Mouse (Mus musculus) midbrain, embryonic 11.5 days (tissue): ENCODE results near the gene Ank3. TPM values are rescaled to one million over a fixed set of nuclear protein-coding genes. Genes with fewer than 3 reads are reported as not detected.

Experiments
- ATAC-seq: fragments of 200-750 bp; cut with Nextera tagmentation; 2 replicates; pipeline ENCODE4 v1.8.0; 2017; ENCODE audit warnings: moderate TSS enrichment, moderate library complexity; ENCODE audit not compliant: low FRiP score
- DNase-seq: peaks from one replicate; pipeline ENCODE4 v3.0.0; 2015; ENCODE audit warnings: low spot score; ENCODE audit errors: missing footprints
- H3K27ac ChIP-seq: fragments of 300-500 bp; sonication (generic); 2 replicates; pipeline ENCODE4 v1.5.1; 2014; ENCODE audit warnings: low read depth, low read length
- H3K27me3 ChIP-seq: fragments of 300-500 bp; sonication (generic); 2 replicates; pipeline ENCODE4 v1.6.1; 2014; ENCODE audit warnings: mild to moderate bottlenecking, low read length, moderate library complexity, mixed read lengths; ENCODE audit not compliant: control insufficient read depth, insufficient read depth
- H3K36me3 ChIP-seq: fragments of 300-500 bp; sonication (generic); 2 replicates; pipeline ENCODE4 v1.6.1; 2014; ENCODE audit warnings: mild to moderate bottlenecking, low read length, moderate library complexity, mixed read lengths; ENCODE audit not compliant: control insufficient read depth, insufficient read depth
- H3K4me1 ChIP-seq: fragments of 300-500 bp; sonication (generic); 2 replicates; pipeline ENCODE4 v1.6.1; 2014; ENCODE audit warnings: low read length; ENCODE audit not compliant: control insufficient read depth, insufficient read depth
- H3K4me2 ChIP-seq: fragments of 300-500 bp; sonication (generic); 2 replicates; pipeline ENCODE4 v1.6.1; 2014; ENCODE audit warnings: mild to moderate bottlenecking, moderate library complexity
- H3K4me3 ChIP-seq: fragments of 300-500 bp; sonication (generic); 2 replicates; pipeline ENCODE4 v1.5.1; 2014; ENCODE audit warnings: low read depth, low read length
- H3K9ac ChIP-seq: fragments of 300-500 bp; sonication (generic); 2 replicates; pipeline ENCODE4 v1.6.1; 2014; ENCODE audit warnings: low read length
- H3K9me3 ChIP-seq: fragments of 300-500 bp; sonication (generic); 2 replicates; pipeline ENCODE4 v1.6.1; 2016; ENCODE audit warnings: low read length; ENCODE audit not compliant: control insufficient read depth
- WGBS: fragments of 180-500 bp; shearing (Covaris S2); extraction: QIAGEN DNeasy Blood & Tissue Kit; methylation state at CpG from one replicate; pipeline ENCODE4 v1.1.7; 2014; 5-methylcytosine and 5-hydroxymethylcytosine counted together
- polyA plus RNA-seq: library from polyadenylated mRNA; unstranded; fragments of >200 nt; fragmentation: Nextera tagmentation; extraction: Ambion mirVana; gene quantifications from 2 replicates; pipeline ENCODE4 v1.2.1, GENCODE M21; 2014

Gene Ank3
- polyA plus RNA-seq, 1 experiment from 2014 or later, result 58.8 TPM

DNA sequence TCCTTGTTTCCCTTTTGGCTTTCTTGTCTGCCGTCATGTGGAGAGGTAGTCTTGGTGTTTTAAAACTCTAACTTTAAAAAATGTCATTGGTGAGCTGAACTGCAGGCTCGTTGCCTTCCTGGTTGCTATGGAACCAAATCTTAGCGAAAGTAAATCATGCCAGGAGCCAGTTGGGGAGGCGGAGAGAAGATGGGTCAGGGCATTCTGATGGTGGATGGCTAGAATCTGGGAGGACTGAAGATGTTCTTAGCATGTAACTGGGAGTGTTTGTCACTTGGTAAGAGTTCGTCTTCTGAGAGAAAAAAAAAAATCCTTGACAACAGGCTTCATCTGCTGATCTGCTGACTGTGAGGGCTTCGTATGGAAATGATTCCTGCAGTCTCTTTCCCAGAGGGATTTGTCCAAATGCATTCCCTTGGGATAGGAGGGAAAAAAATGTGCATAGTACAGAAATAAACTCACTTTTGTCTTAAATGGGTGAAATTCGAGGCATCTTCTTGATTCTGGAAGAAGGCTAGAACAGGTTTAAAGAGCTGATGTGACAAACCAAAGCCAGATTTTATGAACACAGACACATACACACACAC, 232.3 kb downstream of the Ank3 start:
- Histone ChIP-seq H3K36me3 (no peaks in the 10 kb centered on the region), H3K4me1 (peaks cover 6% of the 10 kb centered on the region; the same call in 1 of the 2 replicates), H3K9me3 (no peaks in the 10 kb centered on the region), H3K27me3 (no peaks in the 10 kb centered on the region), H3K27ac (no peak overlapping the region), H3K4me2 (no peak overlapping the region), H3K9ac (no peak overlapping the region), H3K4me3 (no peak overlapping the region)
- WGBS, result 53% methylated on average over 7 of the region's 7 CpGs
- ATAC-seq (no peak), DNase-seq (no peak)

DNA sequence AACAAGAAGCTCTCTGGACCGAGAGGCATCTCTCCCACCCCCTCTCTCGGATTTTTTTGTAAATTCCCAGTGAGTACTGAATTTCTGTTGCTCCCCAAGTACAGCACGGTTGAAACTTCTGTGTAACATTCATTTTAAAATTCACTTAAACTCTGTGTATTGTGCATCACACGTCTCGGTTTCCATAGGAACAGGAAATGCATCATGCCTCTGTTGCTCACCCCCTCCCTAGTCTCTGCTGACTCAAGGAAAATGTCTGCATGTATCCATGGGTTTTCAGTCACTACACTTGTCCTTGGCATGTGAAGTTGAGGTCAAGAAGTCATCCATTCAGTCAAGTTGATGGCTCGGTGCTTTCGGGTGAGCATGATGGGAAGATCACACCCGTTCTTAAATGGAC, 234.3 kb downstream of the Ank3 start:
- ATAC-seq, result no peak
- WGBS, result 89% methylated on average over 8 of the region's 8 CpGs

DNA sequence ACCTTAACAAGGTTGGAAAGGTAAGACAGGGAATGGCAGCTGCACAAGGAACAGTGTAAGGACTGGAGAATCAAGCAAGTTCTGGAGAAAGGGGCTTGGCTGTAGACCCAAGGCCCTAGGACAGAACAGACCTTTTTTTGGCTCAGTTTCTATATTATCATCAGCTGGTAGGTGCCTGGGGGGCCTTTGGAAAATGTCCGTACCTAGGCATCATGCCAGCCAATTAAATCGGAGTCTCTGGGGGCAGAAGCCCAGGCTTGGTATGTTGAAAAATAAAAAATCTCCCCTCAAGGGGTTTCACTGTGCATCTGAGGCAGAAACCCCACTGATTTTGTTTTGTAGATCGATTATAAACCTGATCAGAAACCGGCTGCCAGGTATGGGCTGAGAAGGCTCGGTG, 236.3 kb downstream of the Ank3 start:
- Histone ChIP-seq H3K27ac (no peak overlapping the region), H3K4me3 (no peak overlapping the region), H3K4me1 (peaks cover 6% of the 10 kb centered on the region; the same call in 1 of the 2 replicates), H3K9me3 (no peaks in the 10 kb centered on the region), H3K36me3 (no peaks in the 10 kb centered on the region), H3K4me2 (no peak overlapping the region), H3K9ac (no peak overlapping the region), H3K27me3 (no peaks in the 10 kb centered on the region)
- ATAC-seq, result no peak
- 88% methylated on average over 5 of the region's 5 CpGs for WGBS
- no peak for DNase-seq

More for the DNA sequence above, 234.3 kb downstream of the Ank3 start:
- Histone ChIP-seq H3K4me2 (no peak overlapping the region), H3K9me3 (no peaks in the 10 kb centered on the region), H3K9ac (no peak overlapping the region), H3K27ac (no peak overlapping the region), H3K4me3 (no peak overlapping the region), H3K36me3 (no peaks in the 10 kb centered on the region), H3K27me3 (no peaks in the 10 kb centered on the region), H3K4me1 (peaks cover 6% of the 10 kb centered on the region; the same call in 1 of the 2 replicates)
- DNase-seq, result no peak

DNA sequence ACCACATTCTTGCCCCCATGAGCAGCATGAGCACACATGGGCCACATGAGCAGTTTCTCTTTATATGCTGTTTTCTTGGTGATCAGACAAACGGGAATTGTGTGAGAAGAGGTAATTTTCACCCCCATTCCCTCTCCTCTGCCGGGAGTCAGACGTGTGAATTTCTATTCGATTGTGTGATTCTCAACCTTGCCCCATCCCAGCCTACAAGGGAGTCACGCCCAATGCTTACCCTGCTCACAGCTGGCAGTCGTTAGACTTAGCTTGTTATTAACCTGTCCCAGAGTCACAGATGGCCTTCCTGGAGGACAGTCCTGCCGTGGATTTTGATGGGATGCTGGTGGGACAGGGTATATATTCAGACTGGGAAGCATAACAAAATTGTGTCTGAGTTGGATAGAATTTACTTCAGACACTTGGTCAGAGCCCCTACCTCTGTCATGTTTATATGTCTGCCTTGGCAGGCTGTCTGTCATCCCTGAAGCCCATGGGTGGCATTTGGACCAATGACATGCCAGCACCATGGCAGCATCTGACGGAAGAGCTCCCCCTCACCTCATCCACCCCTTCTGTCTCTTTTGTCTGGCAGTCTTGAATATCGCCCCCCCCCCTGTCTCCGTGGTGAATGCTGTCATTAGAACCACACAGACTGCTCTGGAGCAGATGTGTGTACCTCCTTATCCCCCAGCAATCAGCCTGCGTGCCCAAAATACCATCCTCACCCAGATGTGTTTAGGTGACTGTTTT, 237.5 kb downstream of the Ank3 start:
- Histone ChIP-seq H3K4me2 (no peak overlapping the region), H3K27ac (no peak overlapping the region), H3K9me3 (no peaks in the 10 kb centered on the region), H3K36me3 (no peaks in the 10 kb centered on the region), H3K4me1 (peaks cover 3% of the 10 kb centered on the region; the same call in 1 of the 2 replicates), H3K27me3 (no peaks in the 10 kb centered on the region), H3K4me3 (no peak overlapping the region), H3K9ac (no peak overlapping the region; the same call in 1 of the 2 replicates)
- 74% methylated on average over 11 of the region's 11 CpGs for WGBS
- no peak for ATAC-seq
- no peak for DNase-seq

DNA sequence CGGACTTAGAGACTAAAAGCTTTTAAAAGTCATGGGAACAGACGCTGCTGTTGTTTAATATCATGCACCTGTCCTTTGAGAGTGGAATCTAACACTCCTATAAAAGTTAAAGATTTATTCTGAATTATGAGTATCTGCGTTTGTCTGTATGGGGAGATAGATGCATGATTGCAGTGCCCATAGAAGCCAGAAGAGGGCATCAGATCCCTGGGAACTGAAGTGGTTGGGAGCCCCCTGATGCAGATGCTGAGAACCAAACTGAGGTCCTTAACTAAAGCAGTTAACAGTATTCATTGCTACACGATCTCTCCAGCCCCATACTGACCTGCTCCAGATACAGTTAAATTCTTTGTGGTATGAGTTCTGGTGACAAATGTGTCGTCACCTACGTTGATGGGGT, 240.6 kb downstream of the Ank3 start:
- no peak overlapping the region for H3K9ac ChIP-seq
- H3K27ac ChIP-seq, result no peak overlapping the region
- DNase-seq (peak; percentile 75), ATAC-seq (no peak)
- no peaks in the 10 kb centered on the region for H3K9me3 ChIP-seq
- no peak overlapping the region for H3K4me3 ChIP-seq
- WGBS, result 88% methylated on average over 6 of the region's 6 CpGs
- H3K36me3 ChIP-seq, result no peaks in the 10 kb centered on the region
- peaks cover 3% of the 10 kb centered on the region; the same call in 1 of the 2 replicates for H3K4me1 ChIP-seq
- no peaks in the 10 kb centered on the region for H3K27me3 ChIP-seq
- no peak overlapping the region for H3K4me2 ChIP-seq

DNA sequence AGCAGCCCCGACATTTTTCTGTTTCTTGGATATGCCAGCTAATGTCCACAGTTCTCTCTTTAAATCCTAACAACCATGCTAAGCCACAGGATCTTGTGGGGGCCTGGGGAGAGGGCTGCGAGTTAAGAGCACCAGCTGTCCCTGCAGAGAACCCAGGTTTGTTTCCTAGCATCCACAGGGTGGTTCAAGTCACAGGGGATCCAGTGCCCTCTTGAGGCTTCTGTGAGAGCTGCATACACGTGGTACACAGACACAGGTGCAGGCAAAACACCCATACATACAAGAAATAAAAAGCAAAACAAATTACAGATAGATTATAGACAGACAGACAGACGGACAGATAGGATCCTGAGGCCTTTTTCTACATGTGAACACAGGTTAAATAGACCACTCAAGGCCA, 242.0 kb downstream of the Ank3 start:
- Histone ChIP-seq H3K4me2 (no peak overlapping the region), H3K9ac (no peak overlapping the region), H3K4me3 (no peak overlapping the region), H3K27ac (no peak overlapping the region), H3K27me3 (no peaks in the 10 kb centered on the region), H3K9me3 (no peaks in the 10 kb centered on the region), H3K36me3 (no peaks in the 10 kb centered on the region), H3K4me1 (no peaks in the 10 kb centered on the region)
- ATAC-seq, result no peak
- 79% methylated on average over 4 of the region's 4 CpGs for WGBS
- no peak for DNase-seq

DNA sequence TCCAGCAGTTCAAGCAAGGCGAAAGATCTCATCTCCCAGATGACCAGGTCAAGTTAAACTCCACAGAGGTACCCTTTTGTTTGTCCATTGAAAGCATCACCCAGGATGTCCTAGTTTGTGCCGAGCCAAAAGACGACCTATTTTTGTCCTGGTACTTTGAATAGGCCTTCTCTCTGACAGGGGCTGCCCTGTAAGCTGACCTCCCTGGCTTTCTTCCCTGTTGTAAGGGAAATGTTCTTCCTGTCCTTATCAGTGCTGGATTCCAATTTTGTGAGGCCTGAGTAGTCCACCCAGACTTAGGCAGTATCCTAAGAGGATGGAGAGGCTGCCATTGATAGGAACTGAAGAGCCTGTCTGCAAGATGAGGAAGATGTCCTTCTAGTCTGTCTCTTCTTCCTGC, 244.9 kb downstream of the Ank3 start:
- Histone ChIP-seq H3K36me3 (no peaks in the 10 kb centered on the region), H3K4me3 (no peak overlapping the region), H3K27ac (no peak overlapping the region), H3K27me3 (no peaks in the 10 kb centered on the region), H3K9ac (no peak overlapping the region), H3K9me3 (no peaks in the 10 kb centered on the region), H3K4me1 (no peaks in the 10 kb centered on the region), H3K4me2 (no peak overlapping the region)
- ATAC-seq (no peak), DNase-seq (peak; percentile 49)
- 72% methylated on average over 3 of the region's 3 CpGs for WGBS

DNA sequence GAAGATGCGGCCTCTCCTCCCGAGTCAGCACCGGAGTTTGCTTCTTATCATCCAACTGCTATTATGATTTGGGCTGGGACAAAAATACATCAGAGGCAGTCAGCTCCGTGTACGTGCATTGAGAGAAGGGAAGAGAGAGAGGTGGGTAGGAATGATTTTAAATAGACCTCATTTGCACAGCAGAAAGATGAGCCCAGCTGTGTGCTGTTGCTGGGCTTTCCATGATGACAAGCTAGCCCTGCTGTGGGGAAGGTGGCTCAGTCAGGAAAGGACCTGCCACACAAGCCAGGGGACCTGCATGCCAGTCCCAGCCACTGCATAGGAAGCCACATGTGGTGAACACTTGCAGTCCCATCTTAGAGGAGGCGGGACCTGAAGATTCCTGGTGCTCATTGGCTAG, 245.4 kb downstream of the Ank3 start:
- no peak overlapping the region for H3K27ac ChIP-seq
- 92% methylated on average over 6 of the region's 6 CpGs for WGBS
- no peaks in the 10 kb centered on the region for H3K36me3 ChIP-seq
- ATAC-seq, result no peak
- no peaks in the 10 kb centered on the region for H3K27me3 ChIP-seq
- H3K4me2 ChIP-seq, result no peak overlapping the region
- no peaks in the 10 kb centered on the region for H3K9me3 ChIP-seq
- DNase-seq, result peak; percentile 1
- H3K4me3 ChIP-seq, result no peak overlapping the region
- H3K4me1 ChIP-seq, result no peaks in the 10 kb centered on the region
- no peak overlapping the region for H3K9ac ChIP-seq

DNA sequence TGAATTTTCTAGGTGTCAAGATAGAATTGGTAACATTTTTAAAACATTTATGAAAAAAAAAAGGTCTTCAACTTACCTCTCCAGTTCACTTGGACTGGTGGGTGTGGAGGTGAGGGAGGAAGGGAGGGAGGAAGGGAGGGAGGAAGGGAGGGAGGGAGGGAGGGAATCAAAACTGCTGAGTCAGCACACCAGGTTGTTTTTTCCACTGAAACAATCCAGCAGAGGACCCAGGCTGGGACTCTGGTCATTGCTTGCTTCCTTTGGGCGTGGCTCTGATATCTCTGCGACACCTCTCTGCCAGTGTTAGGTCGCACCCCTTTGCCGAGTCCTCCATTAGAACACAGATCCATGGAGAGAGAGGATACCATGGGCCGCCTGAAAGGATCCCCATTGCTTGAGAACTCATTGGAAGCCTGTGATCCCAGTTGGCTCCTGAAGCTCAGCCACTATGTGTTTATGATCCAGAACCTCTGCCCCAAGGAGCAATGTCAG, 246.8 kb downstream of the Ank3 start:
- Histone ChIP-seq H3K27ac (no peak overlapping the region), H3K36me3 (no peaks in the 10 kb centered on the region), H3K4me2 (no peak overlapping the region), H3K9me3 (no peaks in the 10 kb centered on the region), H3K9ac (no peak overlapping the region), H3K4me3 (no peak overlapping the region), H3K27me3 (no peaks in the 10 kb centered on the region), H3K4me1 (no peaks in the 10 kb centered on the region)
- peak; percentile 26 for DNase-seq
- WGBS, result 93% methylated on average over 5 of the region's 5 CpGs
- ATAC-seq, result no peak
